Mouse (Mus musculus) heart, postnatal 25 days (tissue): Measurements from ENCODE around the gene Gm10770. TPM values are rescaled to one million over a fixed set of nuclear protein-coding genes. Genes with fewer than 3 reads are reported as not detected.
"Not testable (repeated sequence)": the region's sequence is repeated elsewhere in the genome, so short reads cannot be mapped to it uniquely, and the experiment has no call there.

Experiments used
- DNase-seq: peaks from one replicate; pipeline ENCODE4 v3.0.0; 2022; ENCODE audit warnings: low spot score
- intact Hi-C: fragments of 180-260 bp; cut with DNase I; formaldehyde crosslinking; loops from one replicate; pipeline ENCODE4 v1.15.1; 2025
- total RNA-seq, 2 experiments: library from RNA; stranded (reverse); gene quantifications; 2 replicates each; pipeline ENCODE4 v1.2.3; 2021

Gene Gm10770
- not detected for total RNA-seq

GRCm38 (mm10) chr2:150179579-150179978 lies at the start of gene Gm10770:
Gene Gm10770, minus strand, starts transcription at chr2:150179679.
- intact Hi-C loops, DNase-seq: not testable (repeated sequence)

DNA sequence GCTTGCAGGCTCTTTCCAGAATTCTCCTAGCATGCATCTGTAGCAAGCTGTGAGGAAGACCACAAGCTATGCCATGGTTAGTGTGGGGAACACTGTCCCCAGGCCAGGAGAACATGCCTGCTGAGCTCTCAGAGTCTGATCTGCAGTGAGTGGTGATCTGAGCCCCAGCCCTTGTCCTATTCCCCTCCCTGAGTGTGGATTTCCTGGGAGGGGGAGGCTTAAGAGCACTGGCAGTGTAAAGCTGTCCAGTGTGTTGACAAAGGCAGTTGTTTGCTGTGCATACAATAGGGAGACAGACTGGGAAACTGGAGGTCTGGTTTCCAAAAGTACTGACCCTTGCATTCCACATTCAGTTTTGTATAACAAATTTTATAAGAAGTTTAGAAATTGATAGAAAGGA lies 43.8 kb upstream of the Gm10770 start:
- intact Hi-C loops, DNase-seq: not testable (repeated sequence)

GRCm38 (mm10) chr2:150218363-150218725 lies 38.9 kb upstream of the Gm10770 start:
- DNase-seq, intact Hi-C loops: not testable (repeated sequence)

GRCm38 (mm10) chr2:150217600-150218362 lies 38.3 kb upstream of the Gm10770 start, which contains the start of gene Zfp937:
Gene Zfp937, plus strand, starts transcription at chr2:150218073.
- intact Hi-C loops: not testable (repeated sequence)
- peak; percentile 72 for DNase-seq

DNA sequence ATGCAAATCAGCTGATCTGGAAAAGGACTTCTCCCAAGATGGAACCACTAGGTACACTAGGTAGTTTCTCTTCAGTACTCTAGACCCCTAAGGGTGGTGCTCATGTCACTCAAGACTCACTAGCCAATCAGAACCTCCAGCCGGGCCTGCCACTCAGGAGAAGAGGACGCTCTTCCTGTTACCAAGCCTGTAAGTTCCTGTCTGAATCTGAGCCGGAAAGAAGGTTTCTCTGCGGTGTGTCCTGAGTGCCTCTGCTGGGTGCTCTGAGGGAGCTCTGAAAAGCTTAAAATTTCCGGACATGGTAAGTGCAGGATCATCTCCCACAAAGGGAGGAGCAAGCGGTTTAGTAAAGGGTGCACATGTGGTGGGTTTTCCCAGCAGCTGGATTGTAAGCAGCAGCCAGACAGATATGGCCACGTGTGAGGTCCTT lies 2.1 kb upstream of the Gm10770 start, which contains the start of gene Gm14139:
Gm14139 (plus strand) TSS at position 186 of the 430 bp plus-strand sequence.
- DNase-seq, intact Hi-C loops: not testable (repeated sequence)

- DNase-seq, intact Hi-C loops: not testable (repeated sequence)
Observed at GRCm38 (mm10) chr2:150181046-150181445, 1.6 kb upstream of the Gm10770 start.

- intact Hi-C loops: no loop called here
- DNase-seq: no peak
Observed at GRCm38 (mm10) chr2:150173833-150174232, 5.6 kb downstream of the Gm10770 start.

GRCm38 (mm10) chr2:150166703-150167102 lies 12.8 kb downstream of the Gm10770 start:
- intact Hi-C loops: no loop called here
- DNase-seq: no peak

- intact Hi-C loops: no loop called here
- DNase-seq: peak; percentile 82
Observed at GRCm38 (mm10) chr2:150136435-150136897, 43.0 kb downstream of the Gm10770 start, which contains the start of gene Zfp120. Gene Zfp120, minus strand, starts transcription at chr2:150136708.

DNA sequence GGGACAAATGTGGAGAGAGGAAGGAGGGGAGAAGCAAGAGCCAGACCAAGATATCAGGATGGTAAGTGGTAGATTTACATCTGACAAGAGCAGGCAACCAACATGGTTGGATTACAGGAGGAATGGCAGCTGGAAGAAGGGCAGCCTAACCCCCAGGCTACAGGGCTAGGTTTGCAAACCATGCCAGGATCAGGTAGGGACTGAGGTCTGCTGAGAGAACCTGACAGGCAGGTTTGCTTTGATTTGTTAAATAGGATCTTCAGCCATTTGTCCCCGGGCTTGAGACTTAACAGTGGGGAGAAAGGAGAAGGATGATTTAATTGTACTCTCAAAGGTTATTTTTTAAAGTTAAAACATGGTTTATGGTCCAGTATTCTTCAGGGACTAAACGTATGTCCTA lies 46.7 kb downstream of the Gm10770 start:
- intact Hi-C loops: no loop called here
- no peak for DNase-seq

DNA sequence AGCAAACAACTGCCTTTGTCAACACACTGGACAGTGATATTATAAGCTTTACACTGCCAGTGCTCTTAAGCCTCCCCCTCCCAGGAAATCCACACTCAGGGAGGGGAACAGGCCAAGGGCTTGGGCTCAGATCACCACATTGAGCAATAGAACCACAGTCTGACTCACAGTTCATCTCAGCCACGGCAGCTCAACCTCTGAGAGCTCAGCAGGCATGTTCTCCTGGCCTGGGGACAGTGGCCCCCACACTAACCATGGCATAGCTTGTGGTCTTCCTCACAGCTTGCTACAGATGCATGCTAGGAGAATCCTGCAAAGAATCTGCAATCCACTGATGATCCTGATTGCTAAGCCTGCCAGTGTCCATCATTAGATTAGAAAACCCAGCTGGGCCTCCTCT lies 47.5 kb downstream of the Gm10770 start:
- DNase-seq, intact Hi-C loops: not testable (repeated sequence)

Other genes with a start within 250 kb of the Gm10770 start
- 1 to 10 TPM; 4.7 to 5.6 TPM for gene Zfp120, start 43.0 kb downstream of the Gm10770 start, total RNA-seq
- gene Gm14139, start 2.1 kb upstream of the Gm10770 start, total RNA-seq: not detected
- 1 to 10 TPM; 2.5 to 3.1 TPM for gene Zfp937, start 38.4 kb upstream of the Gm10770 start, total RNA-seq
- gene Gm21994, start 75.9 kb upstream of the Gm10770 start, total RNA-seq: 1 to 10 TPM; 2.2 TPM
- gene Gm14124, start 77.8 kb upstream of the Gm10770 start, total RNA-seq: under 1 TPM; 0.08 to 0.10 TPM
- 1 to 10 TPM; 1.9 to 2.0 TPM for gene Gm10130, start 144.0 kb upstream of the Gm10770 start, total RNA-seq
- 1 to 10 TPM; 2.2 to 2.9 TPM for gene 3300002I08Rik, start 183.1 kb upstream of the Gm10770 start, total RNA-seq